Mouse (Mus musculus) layer of hippocampus, adult 2 months (tissue): ENCODE results near the gene Gm10300. TPM values are rescaled to one million over a fixed set of nuclear protein-coding genes. Genes with fewer than 3 reads are reported as not detected.
A peak's percentile ranks its signal among the peaks of the same experiment; 100 is the strongest.

Source experiments
- DNase-seq, 2 experiments: peaks; one replicate each; pipeline ENCODE4 v3.0.0; 2022; ENCODE audit warnings: low spot score in 2 of 2
- H3K27ac ChIP-seq: fragments of 200-600 bp; 2 replicates; pipeline ENCODE4 v1.8.1; 2022
- H3K4me3 ChIP-seq: fragments of 200-600 bp; 2 replicates; pipeline ENCODE4 v1.8.1; 2022; ENCODE audit warnings: mild to moderate bottlenecking
- CTCF ChIP-seq: fragments of 200-600 bp; conservative IDR thresholded peaks from 2 replicates; pipeline ENCODE4 v1.8.1; 2022; ENCODE audit warnings: antibody characterized with exemption, mild to moderate bottlenecking, moderate library complexity
- total RNA-seq, 2 experiments: library from RNA; stranded (reverse); gene quantifications; 2 replicates each; pipeline ENCODE4 v1.2.3; 2021

The Gm10300 gene
- total RNA-seq, 2 experiments from 2014 or later: not detected

DNA sequence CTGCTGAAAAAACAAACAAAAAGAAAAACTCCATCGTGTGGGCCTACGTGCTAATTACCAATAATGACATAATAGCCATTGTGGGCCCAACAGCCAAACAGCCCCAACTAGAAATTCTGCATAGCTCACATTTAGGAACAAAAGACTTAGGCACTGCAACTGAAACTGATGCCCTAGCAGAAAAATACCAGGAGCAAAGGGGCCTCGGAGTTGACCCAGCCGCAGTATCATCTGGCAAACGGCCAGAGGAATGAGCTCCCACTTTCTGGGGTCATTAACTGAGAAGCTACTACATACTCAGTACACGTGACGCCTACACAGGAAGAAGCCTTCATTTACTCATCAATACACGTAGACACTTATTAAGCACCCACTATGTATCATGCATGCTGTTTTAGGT lies 12.2 kb upstream of the Gm10300 start:
- no peak for DNase-seq
- no peak for TF ChIP-seq CTCF
- Histone ChIP-seq H3K27ac (no peak overlapping the region), H3K4me3 (no peak overlapping the region)

- no peak overlapping the region for H3K27ac ChIP-seq
- no peak for DNase-seq
- TF ChIP-seq CTCF: no peak
- no peak overlapping the region for H3K4me3 ChIP-seq
These were observed 11.3 kb upstream of the Gm10300 start for GRCm38 (mm10) chr4:132062934-132063884.

- TF ChIP-seq CTCF: no peak
- no peak for DNase-seq
- H3K4me3 ChIP-seq: no peak overlapping the region
- H3K27ac ChIP-seq: no peak overlapping the region
These were observed 9.9 kb upstream of the Gm10300 start for GRCm38 (mm10) chr4:132064550-132064949.

GRCm38 (mm10) chr4:132065578-132065977 lies 8.9 kb upstream of the Gm10300 start:
- H3K4me3 ChIP-seq: no peak overlapping the region
- TF ChIP-seq CTCF: no peak

GRCm38 (mm10) chr4:132066101-132066773 lies 8.3 kb upstream of the Gm10300 start:
- no peak overlapping the region for H3K4me3 ChIP-seq
- DNase-seq: no peak
- H3K27ac ChIP-seq: no peak overlapping the region
- no peak for TF ChIP-seq CTCF

More at GRCm38 (mm10) chr4:132065578-132065977, 8.9 kb upstream of the Gm10300 start:
- no peak for DNase-seq
- no peak overlapping the region for H3K27ac ChIP-seq

DNA sequence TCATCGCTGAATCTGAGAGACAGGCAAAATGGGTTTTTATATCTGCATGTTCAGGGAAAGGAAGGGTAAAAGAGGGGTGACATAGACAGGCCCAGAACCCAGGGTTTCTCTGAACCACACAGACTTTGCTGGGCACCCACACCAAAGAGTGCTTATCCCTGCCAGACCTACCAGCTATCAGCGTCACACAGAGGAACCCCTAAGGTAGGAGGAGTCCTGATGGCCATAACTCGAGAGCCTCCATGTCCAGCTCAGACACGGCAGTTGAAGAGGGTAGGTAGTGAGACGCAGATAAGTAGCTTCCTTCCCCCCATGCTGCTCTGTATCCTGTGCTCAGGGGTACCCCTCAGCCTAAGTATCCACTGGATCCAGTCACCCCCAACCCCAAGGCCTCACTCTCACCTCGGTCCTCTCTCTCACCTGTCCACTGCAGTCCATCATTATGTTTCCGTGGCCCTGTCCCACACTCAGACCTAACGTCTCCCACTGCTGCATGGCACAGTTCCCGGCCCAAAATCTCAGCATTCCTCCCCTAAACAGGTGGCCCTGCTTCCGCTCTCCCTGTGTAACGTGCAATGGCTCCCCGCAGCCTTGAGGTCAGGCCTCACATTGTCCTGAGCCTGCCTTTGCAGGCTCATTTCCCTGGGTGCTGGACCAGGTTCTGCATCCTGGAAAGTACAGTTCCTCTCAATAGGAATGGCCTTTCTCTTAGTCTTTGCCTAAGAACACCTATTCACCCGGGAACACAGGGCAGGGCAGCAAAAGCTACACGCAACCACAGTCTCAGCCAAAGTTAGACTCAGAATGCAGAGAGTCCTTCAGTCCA lies 7.2 kb upstream of the Gm10300 start:
- Histone ChIP-seq H3K27ac (no peak overlapping the region), H3K4me3 (no peak overlapping the region)
- no peak for DNase-seq
- TF ChIP-seq CTCF: no peak

GRCm38 (mm10) chr4:132067938-132068235 lies 6.6 kb upstream of the Gm10300 start:
- DNase-seq: no peak
- Histone ChIP-seq H3K4me3 (no peak overlapping the region), H3K27ac (no peak overlapping the region)
- TF ChIP-seq CTCF: no peak

DNA sequence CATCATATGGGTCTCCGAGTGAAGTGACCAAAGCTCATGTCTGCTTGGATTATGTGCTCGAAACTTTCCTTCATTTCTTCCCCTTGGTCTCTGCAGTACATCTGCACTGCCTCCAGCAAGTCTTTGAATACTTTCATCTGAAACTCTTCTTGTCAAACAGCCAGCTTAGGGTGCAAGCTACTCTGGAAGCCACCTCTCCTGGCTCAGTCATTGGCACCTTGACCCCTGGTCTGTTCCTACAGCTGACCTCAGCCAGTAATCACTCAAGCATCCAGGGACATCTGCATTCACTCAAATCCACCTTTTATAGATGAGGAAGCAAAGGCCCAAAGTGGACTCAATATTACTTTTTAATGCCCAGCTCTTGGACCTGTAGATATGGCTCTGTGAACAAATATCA lies 2.8 kb upstream of the Gm10300 start:
- no peak for TF ChIP-seq CTCF
- DNase-seq: no peak
- no peak overlapping the region for H3K27ac ChIP-seq
- no peak overlapping the region for H3K4me3 ChIP-seq

DNA sequence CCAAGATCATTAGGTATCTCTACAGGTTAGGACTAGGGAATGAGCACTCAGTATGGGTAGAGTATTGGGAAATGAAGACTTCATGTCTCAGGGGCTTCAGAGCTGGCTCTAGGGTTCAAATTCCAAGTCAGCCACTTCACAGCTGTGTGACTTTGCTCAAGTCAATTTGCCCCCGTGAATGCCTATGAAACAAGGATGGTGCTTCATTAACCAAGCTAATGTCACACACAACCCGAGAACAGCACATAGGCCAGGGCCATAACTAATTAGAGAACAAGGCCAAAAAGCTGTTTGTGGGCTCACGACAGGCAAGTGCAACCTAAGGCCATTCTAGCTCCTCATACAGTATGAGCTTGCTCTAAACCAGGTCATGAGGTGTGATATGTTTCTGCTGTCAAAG lies 2.3 kb upstream of the Gm10300 start:
- H3K27ac ChIP-seq: no peak overlapping the region
- TF ChIP-seq CTCF: no peak
- no peak for DNase-seq
- H3K4me3 ChIP-seq: no peak overlapping the region

DNA sequence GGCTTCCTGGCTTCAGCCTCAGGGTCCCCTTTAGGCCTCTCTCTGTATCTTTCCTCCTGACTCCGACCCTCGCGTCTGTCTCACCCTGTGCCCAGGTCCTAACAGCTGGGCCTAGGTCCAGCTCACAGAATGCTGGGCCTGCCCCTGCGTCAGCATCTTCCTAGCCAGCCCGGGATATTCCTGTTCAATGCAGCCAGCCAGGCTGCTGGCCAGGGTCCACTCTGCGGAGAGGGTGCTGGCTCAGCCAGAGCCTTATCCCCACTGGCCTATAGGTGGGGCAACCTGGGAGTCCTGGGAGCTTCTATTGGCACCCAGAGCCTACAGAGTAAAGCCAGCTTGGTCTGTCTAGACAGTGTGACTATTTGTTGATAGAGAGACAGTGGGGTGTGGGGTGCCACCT lies 1.6 kb upstream of the Gm10300 start:
- no peak overlapping the region for H3K4me3 ChIP-seq
- no peak for TF ChIP-seq CTCF
- H3K27ac ChIP-seq: no peak overlapping the region
- no peak for DNase-seq

- Histone ChIP-seq H3K4me3 (peak within 1 kb of the TSS; percentile 94), H3K27ac (peak within 1 kb of the TSS; percentile 61)
- peak; percentile 14; the same call in 1 of the 2 replicates for TF ChIP-seq CTCF
- peak; percentile 90 to 93 for DNase-seq
These were observed 654 bp downstream of the Gm10300 start, which contains the start of gene Epb41 for GRCm38 (mm10) chr4:132074933-132075769. Gene Epb41 (minus strand): TSS chr4:132075321.

GRCm38 (mm10) chr4:132075796-132076195 lies 1.3 kb downstream of the Gm10300 start:
- Histone ChIP-seq H3K27ac (no peak overlapping the region), H3K4me3 (no peak overlapping the region)
- no peak for DNase-seq
- no peak for TF ChIP-seq CTCF
